Mouse (Mus musculus) olfactory bulb, adult 2 months (tissue): Measurements from ENCODE around the gene Orm2. TPM values are rescaled to one million over a fixed set of nuclear protein-coding genes. Genes with fewer than 3 reads are reported as not detected.

Experiments
- H3K27ac ChIP-seq: fragments of 200-500 bp; 2 replicates; pipeline ENCODE4 v1.5.1; 2012; ENCODE audit warnings: low read depth, low read length; ENCODE audit not compliant: insufficient read depth
- H3K4me1 ChIP-seq: fragments of 200-500 bp; 2 replicates; pipeline ENCODE4 v1.6.1; 2012; ENCODE audit warnings: low read length; ENCODE audit not compliant: control insufficient read depth, insufficient read depth
- H3K4me3 ChIP-seq: fragments of 200-500 bp; 2 replicates; pipeline ENCODE4 v1.5.1; 2012; ENCODE audit warnings: mild to moderate bottlenecking, low read depth, low read length, moderate library complexity; ENCODE audit not compliant: insufficient read depth
- CTCF ChIP-seq: fragments of 200-500 bp; IDR thresholded peaks from 2 replicates; pipeline ENCODE4 v1.5.1; 2012; ENCODE audit warnings: low read depth, mild to moderate bottlenecking, low read length, moderate library complexity; ENCODE audit not compliant: insufficient read depth
- POLR2A ChIP-seq: fragments of 200-500 bp; IDR thresholded peaks from 2 replicates; pipeline ENCODE4 v1.6.1; 2012; ENCODE audit warnings: mild to moderate bottlenecking, low read depth, low read length, moderate library complexity; ENCODE audit not compliant: insufficient read depth
- WGBS: fragments of 180-500 bp; shearing (Covaris S2); methylation state at CpG from one replicate; pipeline ENCODE4 v1.1.7; 2018; 5-methylcytosine and 5-hydroxymethylcytosine counted together
- polyA plus RNA-seq: library from polyadenylated mRNA; stranded (reverse); fragments of >200 nt; gene quantifications from 2 replicates; pipeline ENCODE4 v1.2.4, GENCODE M21; 2012; ENCODE audit warnings: low replicate concordance; ENCODE audit not compliant: missing spikeins, insufficient read depth, insufficient read length

Orm2 gene
- polyA plus RNA-seq, 1 experiment: not detected

GRCm38 (mm10) chr4:63402558-63402957 lies 40.3 kb downstream of the Orm2 start:
- 72% methylated on average over 6 of the region's 6 CpGs for WGBS
- peak overlapping the region; percentile 34 for H3K27ac ChIP-seq
- H3K4me1 ChIP-seq: peaks cover 26% of the 10 kb centered on the region
- TF ChIP-seq POLR2A: no peak
- H3K4me3 ChIP-seq: peak overlapping the region; percentile 11

- TF ChIP-seq CTCF (no peak), POLR2A (no peak)
- WGBS: 28% methylated on average over 17 of the region's 17 CpGs
- H3K4me3 ChIP-seq: peak within 1 kb of the TSS; percentile 11
- peaks cover 27% of the 10 kb centered on the region for H3K4me1 ChIP-seq
- peak within 1 kb of the TSS; percentile 34 for H3K27ac ChIP-seq
These were observed 41.1 kb downstream of the Orm2 start, which contains the start of gene Akna for GRCm38 (mm10) chr4:63403040-63403959. TSS of gene Akna (minus strand) at chr4:63403354.

GRCm38 (mm10) chr4:63404205-63404604 lies 42.0 kb downstream of the Orm2 start:
- Histone ChIP-seq H3K4me1 (peaks cover 34% of the 10 kb centered on the region), H3K4me3 (no peak overlapping the region), H3K27ac (no peak overlapping the region)
- no peak for TF ChIP-seq CTCF
- TF ChIP-seq POLR2A: no peak
- WGBS: 82% methylated on average over 7 of the region's 7 CpGs

GRCm38 (mm10) chr4:63405051-63405450 lies 42.8 kb downstream of the Orm2 start:
- H3K4me3 ChIP-seq: no peak overlapping the region
- H3K27ac ChIP-seq: no peak overlapping the region
- TF ChIP-seq POLR2A (no peak), CTCF (no peak)
- 40% methylated on average over 7 of the region's 7 CpGs for WGBS
- H3K4me1 ChIP-seq: peaks cover 38% of the 10 kb centered on the region

GRCm38 (mm10) chr4:63405683-63406082 lies 43.4 kb downstream of the Orm2 start:
- no peak overlapping the region for H3K27ac ChIP-seq
- H3K4me1 ChIP-seq: peaks cover 40% of the 10 kb centered on the region
- H3K4me3 ChIP-seq: no peak overlapping the region
- TF ChIP-seq CTCF (no peak), POLR2A (no peak)
- WGBS: 73% methylated on average over 4 of the region's 4 CpGs

- 0 out of 2 replicates have a peak overlapping the region, but pooled peaks have one; percentile 10 for H3K4me3 ChIP-seq
- H3K27ac ChIP-seq: peak overlapping the region; percentile 30; the same call in 1 of the 2 replicates
- WGBS: 19% methylated on average over 7 of the region's 7 CpGs
- H3K4me1 ChIP-seq: peaks cover 32% of the 10 kb centered on the region
- no peak for TF ChIP-seq CTCF
- TF ChIP-seq POLR2A: no peak
These were observed 46.0 kb downstream of the Orm2 start for GRCm38 (mm10) chr4:63408247-63408646.

- peak; percentile 46; the same call in 1 of the 2 replicates for TF ChIP-seq CTCF
- TF ChIP-seq POLR2A: no peak
- WGBS: 7% methylated on average over 8 of the region's 8 CpGs
- Histone ChIP-seq H3K27ac (peak overlapping the region; percentile 30; the same call in 1 of the 2 replicates), H3K4me3 (0 out of 2 replicates have a peak overlapping the region, but pooled peaks have one; percentile 10), H3K4me1 (peaks cover 28% of the 10 kb centered on the region)
These were observed 46.4 kb downstream of the Orm2 start for GRCm38 (mm10) chr4:63408649-63409048.

- peaks cover 22% of the 10 kb centered on the region for H3K4me1 ChIP-seq
- H3K27ac ChIP-seq: no peak overlapping the region
- TF ChIP-seq POLR2A (no peak), CTCF (no peak)
- WGBS: 2% methylated on average over 18 of the region's 18 CpGs
- H3K4me3 ChIP-seq: peak overlapping the region; percentile 67
These were observed 47.2 kb downstream of the Orm2 start for GRCm38 (mm10) chr4:63409317-63409907.
